Mouse (Mus musculus) forebrain, embryonic 10.5 days (tissue): ENCODE data around the gene Gpr152. TPM values are rescaled to one million over a fixed set of nuclear protein-coding genes. Genes with fewer than 3 reads are reported as not detected.

Source experiments
- DNase-seq: peaks from one replicate; pipeline ENCODE4 v3.0.0-alpha.2; 2017; ENCODE audit warnings: low spot score; ENCODE audit errors: extremely low spot score
- H3K27ac ChIP-seq: fragments of 300-500 bp; sonication (generic); 2 replicates; pipeline ENCODE4 v1.5.1; 2016; ENCODE audit warnings: mild to moderate bottlenecking
- H3K27me3 ChIP-seq: fragments of 300-500 bp; sonication (generic); 2 replicates; pipeline ENCODE4 v1.6.1; 2016; ENCODE audit warnings: mild to moderate bottlenecking; ENCODE audit not compliant: poor library complexity, severe bottlenecking
- H3K36me3 ChIP-seq: fragments of 300-500 bp; sonication (generic); replicated peaks from 2 replicates; pipeline ENCODE4 v1.6.1; 2016; ENCODE audit warnings: mild to moderate bottlenecking, moderate library complexity
- H3K4me1 ChIP-seq: fragments of 300-500 bp; sonication (generic); 2 replicates; pipeline ENCODE4 v1.6.1; 2016
- H3K4me3 ChIP-seq: fragments of 300-500 bp; sonication (generic); 2 replicates; pipeline ENCODE4 v1.5.1; 2016; ENCODE audit warnings: mild to moderate bottlenecking, moderate library complexity
- H3K9me3 ChIP-seq: fragments of 300-500 bp; sonication (generic); 2 replicates; pipeline ENCODE4 v1.6.1; 2016; ENCODE audit warnings: mild to moderate bottlenecking, moderate library complexity
- WGBS: fragments of 180-500 bp; shearing (Covaris S2); methylation state at CpG from one replicate; pipeline ENCODE4 v1.1.7; 2016; 5-methylcytosine and 5-hydroxymethylcytosine counted together
- polyA plus RNA-seq: library from polyadenylated mRNA; unstranded; fragments of >200 nt; fragmentation: Nextera tagmentation; extraction: Ambion mirVana; gene quantifications from 2 replicates; pipeline ENCODE4 v1.2.1, GENCODE M21; 2016

Gpr152 gene
- polyA plus RNA-seq, 1 experiment from 2014 or later = not detected

DNA sequence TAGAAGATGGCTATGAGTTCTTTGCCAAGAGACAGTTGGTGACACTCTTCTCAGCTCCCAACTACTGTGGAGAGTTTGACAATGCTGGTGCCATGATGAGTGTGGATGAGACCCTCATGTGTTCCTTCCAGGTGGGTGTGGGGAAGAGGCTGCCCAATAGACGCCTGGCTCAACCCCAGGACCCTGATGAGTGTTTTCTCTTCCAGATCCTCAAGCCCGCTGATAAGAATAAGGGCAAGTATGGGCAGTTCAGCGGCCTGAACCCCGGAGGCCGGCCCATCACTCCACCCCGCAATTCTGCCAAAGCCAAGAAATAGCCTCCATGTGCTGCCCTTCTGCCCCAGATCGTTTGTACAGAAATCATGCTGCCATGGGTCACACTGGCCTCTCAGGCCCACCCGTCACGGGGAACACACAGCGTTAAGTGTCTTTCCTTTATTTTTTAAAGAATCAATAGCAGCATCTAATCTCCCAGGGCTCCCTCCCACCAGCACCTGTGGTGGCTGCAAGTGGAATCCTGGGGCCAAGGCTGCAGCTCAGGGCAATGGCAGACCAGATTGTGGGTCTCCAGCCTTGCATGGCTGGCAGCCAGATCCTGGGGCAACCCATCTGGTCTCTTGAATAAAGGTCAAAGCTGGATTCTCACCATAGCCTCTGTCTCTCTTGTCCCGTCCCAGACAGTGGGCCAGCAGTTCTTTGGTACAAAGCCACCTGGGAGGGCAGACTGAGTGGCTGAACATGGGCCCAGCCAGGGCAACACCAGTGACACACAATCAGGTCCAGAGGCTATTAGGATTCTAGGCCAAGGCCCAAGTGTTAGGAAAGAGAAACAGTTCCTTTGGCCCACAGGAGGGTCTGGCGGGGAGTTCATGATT, 55.4 kb downstream of the Gpr152 start:
- Histone ChIP-seq H3K36me3 (peaks cover 73% of the 10 kb centered on the region), H3K4me1 (peaks cover 65% of the 10 kb centered on the region), H3K4me3 (peak overlapping the region; percentile 96; the same call in 1 of the 2 replicates), H3K27ac (no peak overlapping the region), H3K27me3 (no peaks in the 10 kb centered on the region), H3K9me3 (no peaks in the 10 kb centered on the region)
- no peak for DNase-seq
- 86% methylated on average over 12 of the region's 12 CpGs for WGBS

Other genes starting within 250 kb of the Gpr152 start
- gene Tcirg1, start 232.7 kb upstream of the Gpr152 start, polyA plus RNA-seq = 17.2 and 17.9 TPM in 2 replicates
- 226 and 228 TPM in 2 replicates for gene Ndufs8, start 227.0 kb upstream of the Gpr152 start, polyA plus RNA-seq
- 0.36 and 0.58 TPM in 2 replicates for gene Aldh3b1, start 210.0 kb upstream of the Gpr152 start, polyA plus RNA-seq
- 4.6 and 4.9 TPM in 2 replicates for gene Unc93b1, start 204.6 kb upstream of the Gpr152 start, polyA plus RNA-seq
- gene Aldh3b3, start 181.1 kb upstream of the Gpr152 start, polyA plus RNA-seq = not detected in 2 replicates
- gene Aldh3b2, start 167.5 kb upstream of the Gpr152 start, polyA plus RNA-seq = 0.37 and 0.39 TPM in 2 replicates
- gene Acy3, start 153.2 kb upstream of the Gpr152 start, polyA plus RNA-seq = 1.8 and 2.5 TPM in 2 replicates
- not detected in 2 replicates for gene Tbx10, start 147.0 kb upstream of the Gpr152 start, polyA plus RNA-seq
- 24.8 and 30.4 TPM in 2 replicates for gene Nudt8, start 139.2 kb upstream of the Gpr152 start, polyA plus RNA-seq
- gene Gm49405, start 139.2 kb upstream of the Gpr152 start, polyA plus RNA-seq = 2.8 and 3.5 TPM in 2 replicates
- 3.6 and 4.0 TPM in 2 replicates for gene Doc2g, start 136.5 kb upstream of the Gpr152 start, polyA plus RNA-seq
- 208 and 210 TPM in 2 replicates for gene Ndufv1, start 127.0 kb upstream of the Gpr152 start, polyA plus RNA-seq
- gene Gstp1, start 101.8 kb upstream of the Gpr152 start, polyA plus RNA-seq = 412 and 423 TPM in 2 replicates
- gene Gstp2, start 93.8 kb upstream of the Gpr152 start, polyA plus RNA-seq = 0.27 and 0.46 TPM in 2 replicates
- not detected in 2 replicates for gene Gstp3, start 80.2 kb upstream of the Gpr152 start, polyA plus RNA-seq
- not detected in 2 replicates for gene Cabp2, start 58.2 kb upstream of the Gpr152 start, polyA plus RNA-seq
- 85.8 and 86.6 TPM in 2 replicates for gene Cdk2ap2, start 42.6 kb upstream of the Gpr152 start, polyA plus RNA-seq
- gene Pitpnm1, start 39.8 kb upstream of the Gpr152 start, polyA plus RNA-seq = 12.1 and 15.8 TPM in 2 replicates
- 55.2 and 56.5 TPM in 2 replicates for gene Aip, start 13.9 kb upstream of the Gpr152 start, polyA plus RNA-seq
- gene Cabp4, start 4.2 kb downstream of the Gpr152 start, polyA plus RNA-seq = not detected in 2 replicates
- gene Coro1b, start 8.8 kb downstream of the Gpr152 start, polyA plus RNA-seq = 128 and 130 TPM in 2 replicates
- gene Ptprcap, start 13.8 kb downstream of the Gpr152 start, polyA plus RNA-seq = 0.71 TPM in 1 of 2 replicates, not detected in the other
- 59.7 TPM in 2 replicates for gene Rps6kb2, start 23.6 kb downstream of the Gpr152 start, polyA plus RNA-seq
- 2.5 TPM in 2 replicates for gene Carns1, start 35.7 kb downstream of the Gpr152 start, polyA plus RNA-seq
- gene Tbc1d10c, start 51.5 kb downstream of the Gpr152 start, polyA plus RNA-seq = 0.43 and 0.47 TPM in 2 replicates
- gene Ppp1ca, start 52.3 kb downstream of the Gpr152 start, polyA plus RNA-seq = 998 and 1,002 TPM in 2 replicates
- 57.4 and 67.1 TPM in 2 replicates for gene Rad9a, start 61.9 kb downstream of the Gpr152 start, polyA plus RNA-seq
- 0.86 and 1.1 TPM in 2 replicates for gene Clcf1, start 74.5 kb downstream of the Gpr152 start, polyA plus RNA-seq
- not detected in 2 replicates for gene AC109138.7, start 74.6 kb downstream of the Gpr152 start, polyA plus RNA-seq
- gene Pold4, start 92.1 kb downstream of the Gpr152 start, polyA plus RNA-seq = 10.4 and 10.6 TPM in 2 replicates
- 3.1 and 3.6 TPM in 2 replicates for gene Ssh3, start 129.4 kb downstream of the Gpr152 start, polyA plus RNA-seq
- 7.9 and 9.2 TPM in 2 replicates for gene Ankrd13d, start 143.3 kb downstream of the Gpr152 start, polyA plus RNA-seq
- gene Grk2, start 166.4 kb downstream of the Gpr152 start, polyA plus RNA-seq = 13.6 and 15.0 TPM in 2 replicates